Mouse (Mus musculus): ENCODE data around the gene Tmem184b.
A peak's percentile ranks its signal among the peaks of the same experiment; 100 is the strongest.

Tmem184b gene

GRCm38 (mm10) chr15:79399231-79400052 is 3.9 kb downstream of the Tmem184b start:
- no peak for DNase-seq (ENCODE audit: low read depth)

- DNase-seq (ENCODE audit: low read depth), result peak; percentile 64
Observed at GRCm38 (mm10) chr15:79396736-79397135, 6.6 kb downstream of the Tmem184b start.

- DNase-seq (ENCODE audit: low read depth), result no peak
Observed at GRCm38 (mm10) chr15:79395281-79395680, 8.1 kb downstream of the Tmem184b start.

GRCm38 (mm10) chr15:79394842-79395241 is 8.5 kb downstream of the Tmem184b start:
- DNase-seq (ENCODE audit: low read depth), result no peak

- no peak for DNase-seq (ENCODE audit: low read depth)
Observed at GRCm38 (mm10) chr15:79393101-79393500, 10.3 kb downstream of the Tmem184b start.

DNA sequence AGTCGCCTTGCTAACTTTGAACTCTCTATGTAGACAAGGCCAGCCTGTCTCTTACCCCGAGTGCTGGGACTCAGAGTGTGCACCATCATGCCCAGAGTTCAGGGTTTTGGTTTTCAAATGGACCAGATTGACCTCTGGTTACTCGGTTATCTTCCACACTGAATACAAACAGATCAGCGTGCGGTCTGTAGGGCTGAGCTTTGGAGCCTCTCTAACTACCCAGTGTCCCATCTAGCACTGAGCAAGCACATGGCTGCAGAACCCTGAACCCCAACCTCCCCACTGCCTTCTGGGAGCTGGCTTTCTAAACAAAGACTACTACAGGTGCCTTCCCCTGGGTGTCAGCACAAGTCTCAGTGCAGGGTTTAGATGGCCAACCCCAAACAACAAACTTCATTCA is 10.8 kb downstream of the Tmem184b start:
- DNase-seq (ENCODE audit: low read depth), result no peak

DNA sequence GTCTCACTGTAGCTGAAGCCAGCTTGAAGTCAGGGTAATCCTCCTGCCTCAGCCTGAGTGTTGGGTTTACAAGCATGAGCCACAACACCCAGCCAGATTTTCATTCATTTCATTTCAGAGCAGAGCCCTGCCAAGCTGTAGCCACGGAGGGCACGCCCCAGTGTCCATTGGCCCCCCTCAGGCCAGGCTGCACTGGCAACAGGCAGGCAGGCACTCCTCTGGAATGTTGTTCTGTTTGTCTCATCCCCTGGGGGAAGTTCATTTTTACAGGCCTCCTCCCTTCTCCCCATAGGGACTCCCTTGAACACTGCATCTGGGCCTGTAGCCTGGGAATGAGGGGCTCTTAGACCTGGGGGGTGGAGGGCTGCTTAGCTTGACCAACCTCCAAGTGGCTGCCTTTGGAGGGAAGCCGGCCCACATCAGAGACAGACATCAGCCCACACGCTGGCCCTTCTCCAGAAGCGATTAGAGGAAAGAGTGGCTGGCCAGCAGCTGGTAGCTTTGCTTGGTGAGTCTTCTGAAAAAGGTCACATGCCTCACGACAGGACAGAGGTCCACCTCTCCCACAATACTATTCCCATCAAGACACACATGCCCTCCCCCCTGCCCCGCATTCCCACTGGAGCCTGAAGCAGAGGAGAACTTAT is 11.8 kb downstream of the Tmem184b start:
- DNase-seq (ENCODE audit: low read depth), result no peak

- DNase-seq (ENCODE audit: low read depth), result no peak
Observed at GRCm38 (mm10) chr15:79390434-79390833, 12.9 kb downstream of the Tmem184b start.

- DNase-seq (ENCODE audit: low read depth), result no peak
Observed at GRCm38 (mm10) chr15:79388171-79388570, 15.2 kb downstream of the Tmem184b start.

- DNase-seq (ENCODE audit: low read depth), result no peak
Observed at GRCm38 (mm10) chr15:79387611-79388010, 15.8 kb downstream of the Tmem184b start.

GRCm38 (mm10) chr15:79387081-79387480 is 16.3 kb downstream of the Tmem184b start:
- no peak for DNase-seq (ENCODE audit: low read depth)

DNA sequence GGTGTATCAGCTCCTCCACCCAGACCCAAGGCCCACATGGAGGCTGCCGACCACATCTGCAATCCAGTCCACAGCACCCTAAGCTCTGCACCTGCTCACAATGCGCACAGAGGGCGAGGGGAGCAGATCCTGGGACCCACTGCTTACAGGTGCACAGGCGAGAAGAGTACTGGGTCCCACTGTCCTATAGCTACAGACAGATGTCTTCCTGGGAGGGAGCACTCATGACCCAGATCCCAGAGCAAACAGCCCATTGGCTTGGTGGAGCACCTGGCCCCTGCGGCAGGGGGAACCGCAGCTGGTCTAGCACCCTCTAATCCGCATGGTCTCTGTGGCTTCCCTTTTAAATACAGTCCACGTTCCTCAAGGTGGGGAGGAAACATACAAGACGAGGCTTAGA is 21.7 kb downstream of the Tmem184b start:
- no peak for DNase-seq (ENCODE audit: low read depth)

GRCm38 (mm10) chr15:79380468-79381444 is 22.6 kb downstream of the Tmem184b start:
- peak; percentile 54 for DNase-seq (ENCODE audit: low read depth)

GRCm38 (mm10) chr15:79379658-79380057 is 23.7 kb downstream of the Tmem184b start:
- DNase-seq (ENCODE audit: low read depth), result no peak

DNA sequence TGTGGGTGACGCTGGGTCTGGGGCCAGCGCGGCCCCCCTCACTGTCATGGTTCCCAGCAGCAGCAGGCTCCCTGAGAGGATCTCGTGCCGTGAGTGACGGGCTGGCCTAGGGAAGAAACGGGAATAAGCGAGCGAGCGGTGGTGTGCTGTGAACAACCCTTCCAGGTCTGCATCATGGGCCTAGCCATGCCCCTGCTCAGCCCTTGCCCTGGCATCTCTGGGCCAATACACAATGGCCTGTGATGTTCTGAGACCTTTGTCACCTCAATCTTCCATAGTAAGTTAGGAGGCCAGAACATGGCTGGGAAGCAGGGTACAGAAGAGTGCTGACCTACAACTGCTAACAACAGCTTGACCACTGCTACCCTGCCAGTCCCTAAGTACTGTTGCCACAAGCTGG is 24.8 kb downstream of the Tmem184b start:
- no peak for DNase-seq (ENCODE audit: low read depth)

DNA sequence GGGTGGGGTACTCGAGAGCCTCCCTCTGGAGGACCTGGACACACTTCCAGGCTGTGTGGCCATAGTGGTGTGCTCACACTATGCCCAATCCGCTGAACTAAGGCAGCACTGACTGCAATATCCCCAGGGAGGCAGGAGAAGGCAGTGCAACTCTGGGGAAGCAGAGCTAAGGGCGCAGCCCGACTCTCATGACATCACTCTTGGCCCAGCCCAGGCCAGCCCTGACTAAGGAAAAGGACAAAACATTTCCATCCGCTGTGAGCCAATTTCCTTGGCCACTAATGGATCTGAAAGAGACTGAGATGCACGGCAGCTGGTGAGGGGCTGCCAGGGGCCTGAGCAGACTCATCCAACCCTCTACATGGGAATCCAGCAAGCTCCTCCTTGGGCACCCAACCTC is 25.7 kb downstream of the Tmem184b start:
- DNase-seq (ENCODE audit: low read depth), result no peak

DNA sequence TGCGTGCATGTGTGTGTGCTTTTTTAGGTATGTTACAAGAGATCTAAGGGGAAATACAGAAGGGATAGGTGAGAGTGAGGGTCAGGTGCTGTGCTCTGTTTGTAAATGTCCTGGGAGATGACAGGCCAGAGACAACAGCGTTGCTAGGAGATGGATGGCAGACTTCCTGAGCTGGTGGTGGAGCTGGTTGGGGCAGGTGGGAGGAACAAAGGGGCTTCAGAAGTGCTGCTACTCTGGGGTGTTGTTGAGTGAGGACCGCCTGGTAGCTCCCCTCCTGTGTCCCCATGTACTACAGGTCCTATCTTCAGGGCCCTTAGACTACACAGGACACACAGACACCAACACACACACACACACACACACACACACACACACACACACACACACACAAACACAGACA is 28.6 kb downstream of the Tmem184b start:
- no peak for DNase-seq (ENCODE audit: low read depth)

DNA sequence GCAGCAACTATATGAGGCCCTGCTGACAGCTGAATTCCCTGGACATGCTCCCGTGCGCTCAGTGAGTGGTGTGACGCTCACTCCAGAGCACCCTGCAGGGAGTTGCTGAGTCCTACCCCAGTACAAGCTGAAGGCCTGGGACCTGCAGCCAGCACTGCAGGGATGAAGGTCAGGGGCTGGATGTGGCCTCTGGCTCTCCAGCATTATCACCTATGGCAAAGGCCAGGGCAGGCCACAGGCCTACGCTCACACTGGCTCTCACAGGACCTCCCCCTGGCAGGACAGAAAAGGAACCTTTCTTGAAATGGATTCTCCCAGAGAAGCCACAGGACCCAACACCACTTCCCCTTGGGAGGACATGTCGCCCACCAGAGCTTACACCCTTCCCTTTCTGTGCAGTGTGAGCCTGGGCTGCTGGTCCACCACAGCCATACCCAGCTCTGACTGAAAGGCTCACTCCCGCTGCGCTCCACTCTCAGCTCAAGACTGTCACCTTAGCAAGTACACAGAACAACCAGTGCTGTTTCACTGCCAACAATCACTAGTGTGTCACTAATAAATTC is 33.0 kb downstream of the Tmem184b start:
- DNase-seq (ENCODE audit: low read depth), result no peak

GRCm38 (mm10) chr15:79369452-79370280 is 33.7 kb downstream of the Tmem184b start:
- DNase-seq (ENCODE audit: low read depth), result no peak

DNA sequence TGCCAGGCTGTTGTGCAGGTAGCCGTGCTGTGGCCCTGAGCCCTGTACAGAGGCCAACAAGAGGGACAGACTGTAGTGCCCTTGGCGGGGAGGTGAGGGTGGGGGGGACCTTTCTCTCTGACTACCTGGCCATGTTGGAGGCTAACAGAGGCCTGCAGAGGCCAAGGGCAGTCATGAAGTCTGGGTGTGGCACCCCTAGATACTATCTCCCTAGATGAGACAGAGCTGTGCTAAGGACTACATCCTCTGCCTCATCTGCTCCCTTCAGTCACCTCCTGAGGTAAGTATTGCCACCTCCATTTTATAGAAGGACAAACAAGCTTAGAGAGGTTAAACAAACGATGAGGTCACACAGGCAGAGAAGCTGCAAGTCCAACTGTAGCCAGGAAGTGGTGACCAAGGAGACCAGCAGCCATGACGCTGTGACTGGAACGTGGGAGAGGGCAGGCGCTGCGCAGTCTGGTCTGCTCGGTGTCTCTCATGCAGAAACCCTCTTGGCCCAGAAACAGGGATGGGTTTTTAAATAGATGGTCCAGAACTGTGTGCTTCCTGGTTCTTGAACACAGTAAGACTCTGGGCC is 34.4 kb downstream of the Tmem184b start:
- no peak for DNase-seq (ENCODE audit: low read depth)

DNA sequence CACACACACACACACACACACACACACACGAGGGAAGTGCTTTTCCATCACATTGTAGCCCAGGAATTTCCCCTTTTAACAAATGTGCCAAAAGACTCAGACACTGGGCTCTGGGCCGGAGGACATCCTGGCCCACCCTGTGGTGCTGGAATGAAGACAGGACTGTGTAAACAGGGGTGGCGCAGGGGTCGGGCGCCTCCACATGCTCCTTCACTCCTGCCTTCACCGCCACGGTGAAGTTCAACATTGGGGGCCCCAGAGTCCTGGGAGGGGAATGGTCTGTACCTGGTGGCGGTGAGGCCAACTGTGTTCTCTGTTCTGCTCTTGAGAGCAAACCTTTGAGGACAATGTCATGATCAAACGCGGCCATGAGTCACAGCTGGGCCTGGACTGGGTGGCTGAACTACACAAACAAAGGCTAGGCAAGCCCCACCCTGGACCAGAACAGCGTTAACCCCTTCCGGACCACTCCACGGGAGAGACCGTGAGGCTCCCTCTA is 35.0 kb downstream of the Tmem184b start:
- DNase-seq (ENCODE audit: low read depth), result no peak
